Mouse (Mus musculus) spleen, embryonic (tissue): ENCODE measurements around the gene Trp73.

Source experiments
- CTCF ChIA-PET: fragments of 350-600 bp; sonication (Branson Sonifier 250); formaldehyde crosslinking; loops from one replicate; lab custom pipeline; 2022; lab: Charles Lee

Trp73 gene

DNA sequence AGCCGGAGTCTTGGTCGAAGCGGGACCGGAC is at the start of gene Trp73:
Trp73 (minus strand) TSS at position 27 of the 31 bp plus-strand sequence.
- CTCF ChIA-PET: no interaction called here

DNA sequence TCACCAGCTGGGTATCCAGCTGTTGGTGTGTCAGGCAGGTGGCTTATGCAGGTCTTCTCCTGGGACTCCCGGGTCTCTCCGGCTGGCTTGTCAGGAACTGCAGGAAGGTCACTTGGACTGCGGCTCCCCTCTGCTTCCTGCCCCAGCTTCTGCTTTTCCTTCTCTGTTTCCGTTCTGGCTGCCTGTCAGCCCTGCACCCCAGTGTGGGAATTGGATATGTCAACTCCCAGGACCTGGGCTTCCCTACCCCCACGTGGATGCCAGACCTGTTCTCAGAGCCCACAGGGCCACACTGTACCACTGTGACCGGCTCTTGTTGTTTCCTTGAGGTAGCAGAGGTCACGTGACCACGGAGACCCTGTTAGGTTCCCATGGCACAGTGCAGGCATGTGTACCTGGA is 48.9 kb upstream of the Trp73 start:
- CTCF ChIA-PET: no interaction called here

DNA sequence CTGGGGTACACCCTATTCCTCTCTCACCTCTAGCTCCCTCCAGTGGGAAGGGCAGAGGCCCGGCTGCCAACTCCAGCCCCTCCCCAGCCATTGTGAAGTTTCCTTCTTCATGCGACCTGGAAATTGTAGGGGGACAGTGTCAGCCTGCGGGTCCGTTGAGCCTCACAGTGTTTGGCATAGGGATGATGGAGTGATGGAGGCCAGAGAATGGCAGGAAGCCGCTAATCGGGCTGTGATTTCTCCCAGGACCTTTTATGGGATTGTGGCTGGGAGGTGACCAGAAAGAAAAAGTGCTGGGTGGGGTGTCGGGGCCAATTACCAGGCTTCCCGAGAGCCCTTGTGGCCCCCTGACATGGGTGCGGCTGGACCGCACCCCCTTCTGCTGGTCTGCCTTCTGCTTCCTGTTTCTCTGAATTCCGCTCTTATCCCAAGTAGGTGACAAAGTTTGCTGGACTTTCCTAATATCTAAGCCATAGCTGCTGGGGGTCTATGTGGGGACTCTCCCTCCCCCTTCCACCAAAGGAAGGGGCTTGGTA is 46.1 kb upstream of the Trp73 start:
- CTCF ChIA-PET: no interaction called here

DNA sequence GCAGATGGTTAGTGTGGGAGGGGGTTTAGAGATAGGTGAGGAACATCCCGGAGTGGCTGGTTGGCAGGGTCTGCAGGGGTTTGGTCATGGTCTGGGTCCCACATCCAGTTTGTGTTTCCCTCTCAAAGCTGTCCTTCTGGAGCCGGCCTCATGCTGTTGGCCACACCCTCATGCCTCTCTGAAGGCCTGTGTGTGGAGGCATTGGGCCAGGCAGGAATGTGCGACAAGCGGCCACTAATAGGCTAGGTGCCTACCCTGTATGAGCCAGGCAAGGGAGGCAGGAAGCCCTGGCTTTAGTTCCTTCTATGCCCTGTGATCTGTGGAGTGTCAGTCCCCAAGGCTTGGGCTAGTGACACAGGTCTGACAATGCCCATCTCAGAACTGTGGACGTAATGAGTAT is 45.0 kb upstream of the Trp73 start:
- CTCF ChIA-PET: no interaction called here

DNA sequence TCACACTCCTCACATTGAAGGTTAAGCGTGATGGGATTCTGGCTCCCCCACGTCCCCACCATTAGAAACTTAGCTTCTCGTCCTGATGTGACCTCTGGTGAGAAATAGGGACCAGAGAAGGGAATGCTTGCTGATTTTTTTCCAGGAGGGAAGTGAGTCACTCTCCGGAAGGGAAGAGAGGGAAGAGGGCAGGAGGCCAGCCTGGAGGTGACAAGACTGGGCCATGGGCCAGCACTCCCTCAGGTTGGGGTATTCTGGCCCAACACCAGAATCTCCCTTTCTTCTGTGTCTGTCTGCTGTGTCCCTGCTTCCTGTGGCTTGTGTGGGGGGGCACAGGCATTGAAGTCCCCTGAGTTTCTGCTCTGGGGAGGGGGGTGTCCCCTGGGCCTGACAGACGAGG is 43.6 kb upstream of the Trp73 start:
- CTCF ChIA-PET: no interaction called here

DNA sequence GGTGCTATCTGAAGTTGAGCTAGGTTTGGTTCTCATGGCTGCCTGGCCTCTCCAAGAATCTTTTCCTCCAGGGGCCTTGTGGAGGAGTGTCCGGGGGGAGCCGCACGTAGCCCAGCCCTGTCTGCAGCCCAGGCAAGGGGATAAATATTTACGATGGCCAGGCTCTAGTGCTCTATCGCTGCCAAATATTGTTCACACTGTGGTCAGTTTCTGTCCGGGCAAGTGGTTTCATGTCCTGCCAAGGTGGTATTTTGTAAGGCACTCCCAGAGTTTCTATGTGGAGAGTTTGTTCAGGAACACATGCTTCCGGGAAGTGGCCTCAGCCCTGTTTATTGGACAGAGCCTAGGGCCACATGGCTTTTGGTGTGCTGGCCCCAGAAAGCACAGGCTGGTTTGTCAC is 41.0 kb upstream of the Trp73 start:
- CTCF ChIA-PET: no interaction called here

DNA sequence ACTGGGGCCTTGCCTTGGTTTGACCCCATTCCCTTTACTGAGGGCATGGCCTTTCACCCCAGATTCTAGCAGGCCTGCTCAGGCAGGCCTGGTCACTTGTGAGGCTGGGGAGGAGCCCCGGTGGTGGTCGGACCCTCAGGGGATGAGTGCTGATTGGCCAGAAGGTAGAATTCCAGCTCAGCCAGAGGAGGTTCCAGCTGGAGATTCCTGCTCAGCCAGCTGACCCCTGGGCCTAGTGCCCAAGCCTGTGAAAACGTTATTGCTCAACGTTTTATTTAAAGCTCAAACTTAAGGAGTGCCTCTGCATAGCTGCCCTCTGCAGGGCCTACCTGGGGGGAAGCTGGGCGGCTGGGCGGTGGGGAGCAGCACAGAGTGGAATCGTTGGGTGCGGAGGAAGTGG is 37.2 kb upstream of the Trp73 start:
- CTCF ChIA-PET: no interaction called here

DNA sequence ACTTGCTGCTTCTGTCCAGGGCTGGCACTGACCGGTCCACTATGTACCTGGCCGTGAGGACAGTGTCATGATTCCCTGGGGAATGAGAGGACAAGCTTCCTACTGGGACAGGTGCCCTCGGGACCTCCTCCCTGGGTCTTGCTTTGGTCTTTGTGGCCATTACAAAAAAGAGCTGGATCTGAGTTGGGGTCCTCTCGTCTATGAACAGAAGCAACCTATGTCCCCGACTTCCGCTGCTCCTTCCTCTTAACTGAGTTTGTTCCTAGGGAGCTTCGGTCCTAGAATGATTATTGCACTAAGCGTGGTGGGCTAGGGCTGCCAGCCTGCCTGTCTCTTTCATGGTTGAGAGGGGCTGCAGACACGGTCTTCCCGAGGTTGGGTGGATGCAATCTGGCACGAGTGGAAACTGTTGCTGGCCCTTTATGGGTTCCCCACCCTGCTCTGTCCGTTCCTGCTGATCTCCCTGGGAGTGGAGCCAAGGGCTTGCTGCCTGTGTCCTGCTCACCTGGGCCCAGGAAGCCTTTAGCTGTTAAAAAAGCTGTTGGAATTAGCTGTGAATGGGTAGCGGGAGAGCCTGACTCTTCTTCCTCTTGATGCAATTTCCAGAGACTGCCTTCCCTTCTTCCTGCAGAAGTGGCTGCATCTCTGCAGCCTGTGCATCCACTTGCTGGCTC is 32.1 kb upstream of the Trp73 start:
- CTCF ChIA-PET: no interaction called here

DNA sequence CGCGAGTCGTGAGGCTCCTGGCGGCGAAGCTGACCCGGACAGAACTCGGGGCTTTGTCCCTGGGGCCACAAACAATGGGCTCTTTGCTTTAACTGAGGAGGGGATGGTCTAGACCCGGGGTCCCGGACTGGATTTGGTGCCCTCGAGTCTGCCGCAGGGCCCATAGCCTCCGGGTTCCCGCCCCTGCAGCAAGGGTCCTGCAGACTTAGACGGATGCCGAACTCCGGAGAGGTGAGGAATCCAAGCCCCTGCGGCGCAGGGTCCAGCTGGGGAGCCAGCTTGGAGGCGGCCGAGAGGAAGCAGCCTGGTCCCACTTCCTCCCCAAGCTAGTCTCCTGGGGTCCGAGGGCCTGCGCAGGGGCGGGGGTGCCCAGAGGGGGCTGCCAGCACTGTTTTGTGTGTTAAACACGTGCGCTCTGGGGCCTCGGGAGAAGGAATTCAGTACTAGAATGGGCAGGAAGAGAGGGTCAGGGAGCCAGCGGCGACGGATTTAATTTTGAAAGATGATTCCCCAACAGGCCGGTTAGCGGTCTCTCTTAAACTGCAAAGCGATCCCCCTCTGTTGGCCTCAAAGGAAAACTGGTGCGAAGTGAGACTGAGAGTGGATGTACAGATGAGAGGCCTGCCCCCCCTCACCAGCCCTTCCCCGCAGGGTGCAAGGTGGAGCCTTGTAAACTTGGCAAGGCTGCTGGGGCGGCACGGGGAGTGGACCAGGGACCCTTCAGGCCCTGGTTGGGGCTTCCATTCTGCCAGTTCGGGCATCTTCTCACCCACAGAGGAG is 31.3 kb upstream of the Trp73 start:
- CTCF ChIA-PET: no interaction called here

DNA sequence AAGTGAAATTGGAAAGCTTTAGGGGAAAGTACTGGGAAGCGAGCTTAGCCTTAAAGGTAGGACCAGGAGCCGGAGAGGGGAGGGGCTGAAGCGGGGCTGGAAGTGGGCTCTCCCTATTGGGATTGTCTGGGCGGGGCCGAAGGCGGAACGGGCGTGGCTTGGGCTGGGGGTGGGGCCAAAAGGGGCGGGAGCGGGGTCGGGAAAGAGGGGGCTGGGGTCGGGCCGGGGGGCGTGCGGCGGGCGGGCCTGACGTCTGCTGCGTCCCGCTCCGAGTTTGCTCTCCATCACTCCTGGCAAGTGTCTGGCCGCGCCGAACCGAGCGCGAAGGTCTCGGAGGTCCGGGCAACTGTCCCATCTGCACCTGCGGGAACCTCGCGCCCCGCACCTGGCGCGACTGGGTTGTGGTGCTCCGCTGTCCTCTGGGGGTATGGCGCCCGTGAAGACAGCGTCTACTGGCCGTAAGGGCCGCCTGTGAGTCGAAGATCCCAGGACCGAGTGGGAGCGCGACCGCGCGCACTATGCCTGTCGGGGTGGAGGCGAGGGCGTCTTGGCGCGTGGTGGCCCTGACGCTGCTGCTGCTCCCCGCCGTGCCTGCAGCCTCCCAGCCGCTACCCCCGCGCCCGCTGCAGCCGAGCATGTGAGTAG is 30.6 kb upstream of the Trp73 start, which contains the start of gene Megf6:
Megf6 (plus strand) TSS at position 225 of the 645 bp plus-strand sequence.
- CTCF ChIA-PET: no interaction called here

DNA sequence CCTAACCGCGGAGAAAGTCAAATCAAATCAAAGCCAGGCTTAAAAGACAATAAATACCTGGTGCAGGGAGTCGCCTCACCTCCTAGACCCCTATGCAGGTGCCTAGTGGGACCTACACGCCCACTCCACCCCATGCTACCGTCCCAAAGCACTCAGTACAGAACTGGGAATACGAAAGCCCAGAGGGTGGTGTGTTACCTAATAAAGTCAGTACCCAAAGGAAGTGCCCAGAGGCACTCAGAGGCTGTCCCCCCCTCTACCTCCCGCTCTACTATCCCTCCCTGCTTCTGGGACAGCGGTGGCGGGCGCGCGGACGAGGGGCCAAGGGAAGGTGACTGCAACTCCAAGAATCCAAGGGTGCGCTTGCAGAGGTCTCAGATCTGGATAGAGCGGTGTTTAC is 30.0 kb upstream of the Trp73 start:
- CTCF ChIA-PET: no interaction called here

DNA sequence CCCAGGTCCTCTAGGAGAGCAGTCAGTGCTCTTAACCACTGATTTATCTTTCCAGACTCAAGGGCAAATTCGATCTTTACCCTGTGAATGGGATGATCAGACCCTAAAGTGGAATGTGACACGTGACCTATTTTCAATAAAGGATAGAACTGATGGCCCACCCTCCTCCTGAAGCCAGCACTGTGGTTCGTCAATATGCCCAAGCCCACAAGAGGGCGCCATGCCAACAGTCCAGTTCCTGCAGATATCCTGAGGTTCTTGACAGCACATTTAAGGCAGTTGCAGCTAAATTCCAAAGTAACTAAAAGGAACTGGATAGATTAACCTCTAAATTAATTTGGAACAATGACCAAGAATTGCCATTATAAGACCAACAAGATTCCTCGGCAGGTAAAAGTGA is 27.0 kb upstream of the Trp73 start:
- CTCF ChIA-PET: no interaction called here

DNA sequence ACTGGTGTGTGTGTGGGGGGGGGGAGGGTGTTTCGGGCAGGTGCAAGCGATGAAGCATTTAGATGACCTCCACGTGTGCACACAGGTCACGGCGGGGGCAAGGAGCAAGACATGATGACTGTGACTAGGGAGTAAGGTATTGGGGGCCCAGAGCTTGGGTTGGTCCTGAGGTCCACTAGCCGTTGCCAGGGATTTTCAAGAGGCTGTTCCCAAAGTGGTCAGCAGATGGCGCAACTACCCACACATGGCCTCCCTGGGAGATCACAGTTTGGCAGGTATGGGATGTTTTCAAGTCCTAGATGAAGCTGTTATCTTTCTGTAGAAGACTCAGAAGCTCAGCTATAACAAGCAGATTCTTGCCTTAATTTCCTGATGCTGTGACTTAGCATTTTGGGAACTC is 23.3 kb upstream of the Trp73 start:
- CTCF ChIA-PET: interaction anchor here (0.7 kb wide), 1 partner anchor 9 kb away, joined by 3 read pairs; no protein-coding TSS in a partner anchor

DNA sequence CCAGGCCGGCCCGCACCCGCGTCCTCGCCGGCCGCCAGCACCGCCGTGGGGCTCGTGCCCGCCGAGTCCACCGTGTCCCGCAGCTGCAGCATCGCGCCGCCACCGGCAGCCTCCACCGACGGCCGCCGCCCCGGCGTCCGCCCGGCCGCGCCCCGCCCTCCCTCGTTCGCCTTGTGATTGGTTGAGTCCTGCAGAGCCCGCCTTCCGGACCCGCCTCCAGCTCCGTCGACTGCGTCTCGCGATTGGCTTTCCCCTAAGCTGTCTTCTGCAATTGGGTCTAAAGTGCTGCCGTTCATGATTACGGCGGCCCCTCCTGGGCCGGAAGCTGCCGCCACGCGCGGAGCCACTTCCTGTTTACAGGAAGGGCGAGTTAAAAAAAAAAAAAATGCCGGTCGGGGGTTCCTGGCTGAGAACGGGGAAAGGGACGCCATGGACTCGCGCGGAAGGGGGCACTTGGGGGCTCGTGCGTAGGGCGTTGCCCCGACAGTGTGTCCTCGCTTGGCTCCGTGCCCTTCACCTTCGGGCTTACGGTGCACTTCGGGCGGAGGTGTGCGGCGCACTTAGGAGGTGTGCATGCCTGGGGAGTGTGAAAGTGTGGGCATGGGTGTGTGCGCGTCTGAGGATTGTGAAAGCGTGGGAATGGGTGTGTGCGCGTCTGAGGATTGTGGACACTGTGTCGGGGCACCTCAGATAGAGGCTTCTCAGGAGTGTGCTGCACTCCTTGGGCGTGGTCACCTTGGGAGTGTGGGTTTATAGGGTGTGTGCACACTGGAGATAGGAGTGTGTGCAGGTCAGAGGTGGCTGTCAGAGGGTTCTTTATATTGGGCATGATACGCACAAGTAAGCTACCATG is 20.8 kb upstream of the Trp73 start, which contains the start of gene Tprgl:
Tprgl (minus strand) TSS at position 129 of the 853 bp plus-strand sequence.
- CTCF ChIA-PET: interaction anchor here (0.6 to 1.4 kb wide), 3 partner anchors 18 to 1822 kb away, joined by 3 to 4 read pairs (median 3); partner anchors contain the start of gene Chd5

DNA sequence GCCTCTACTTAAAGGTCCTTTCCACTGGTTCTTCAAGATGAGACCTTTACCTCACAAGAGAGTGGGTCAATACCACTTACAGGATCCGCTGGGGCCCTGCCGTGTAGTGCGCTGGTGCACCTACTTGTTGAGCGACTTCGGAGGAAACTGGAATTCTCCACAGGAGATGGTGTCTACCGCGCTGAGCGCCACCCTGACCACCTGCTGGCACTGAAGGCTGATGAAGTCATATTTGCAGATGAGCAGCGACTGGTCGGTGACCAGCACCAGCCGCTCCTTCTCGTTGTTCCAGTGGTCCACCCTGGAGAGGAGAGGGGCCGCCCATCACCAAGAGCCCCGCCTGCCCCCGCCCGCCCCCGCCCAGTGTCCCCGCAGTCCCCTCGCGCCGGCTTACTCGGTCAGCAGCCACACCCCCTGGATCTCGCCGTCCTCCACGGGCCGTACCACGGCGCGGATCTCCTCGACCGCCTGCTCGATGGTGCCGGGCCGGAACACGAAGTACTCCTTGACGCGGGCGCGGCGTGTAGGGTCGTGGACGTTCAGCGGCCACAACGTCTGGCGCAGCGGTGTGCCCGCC is 20.0 kb upstream of the Trp73 start:
- CTCF ChIA-PET: interaction anchor here (1.4 kb wide), 1 partner anchor 17 kb away, joined by 4 read pairs; no protein-coding TSS in a partner anchor

DNA sequence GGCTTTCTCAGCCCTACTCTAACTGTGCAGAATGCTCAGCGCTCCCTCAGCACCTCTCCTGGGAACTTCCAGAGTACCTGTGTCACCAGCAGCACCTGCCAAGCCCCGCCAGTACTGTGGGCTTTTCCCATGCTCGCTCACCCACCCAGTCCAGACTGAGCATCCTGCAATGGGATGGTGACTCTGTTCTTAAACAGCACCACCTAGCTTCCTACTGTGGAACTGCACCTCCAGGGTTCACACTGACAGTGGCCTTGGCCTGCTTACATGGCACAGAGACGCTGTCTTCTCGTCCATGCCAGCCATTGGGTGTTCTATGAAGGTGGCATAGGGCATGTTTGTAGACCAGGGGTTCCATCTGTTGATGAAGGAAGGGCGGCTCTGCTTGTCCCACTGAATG is 19.0 kb upstream of the Trp73 start:
- CTCF ChIA-PET: no interaction called here

DNA sequence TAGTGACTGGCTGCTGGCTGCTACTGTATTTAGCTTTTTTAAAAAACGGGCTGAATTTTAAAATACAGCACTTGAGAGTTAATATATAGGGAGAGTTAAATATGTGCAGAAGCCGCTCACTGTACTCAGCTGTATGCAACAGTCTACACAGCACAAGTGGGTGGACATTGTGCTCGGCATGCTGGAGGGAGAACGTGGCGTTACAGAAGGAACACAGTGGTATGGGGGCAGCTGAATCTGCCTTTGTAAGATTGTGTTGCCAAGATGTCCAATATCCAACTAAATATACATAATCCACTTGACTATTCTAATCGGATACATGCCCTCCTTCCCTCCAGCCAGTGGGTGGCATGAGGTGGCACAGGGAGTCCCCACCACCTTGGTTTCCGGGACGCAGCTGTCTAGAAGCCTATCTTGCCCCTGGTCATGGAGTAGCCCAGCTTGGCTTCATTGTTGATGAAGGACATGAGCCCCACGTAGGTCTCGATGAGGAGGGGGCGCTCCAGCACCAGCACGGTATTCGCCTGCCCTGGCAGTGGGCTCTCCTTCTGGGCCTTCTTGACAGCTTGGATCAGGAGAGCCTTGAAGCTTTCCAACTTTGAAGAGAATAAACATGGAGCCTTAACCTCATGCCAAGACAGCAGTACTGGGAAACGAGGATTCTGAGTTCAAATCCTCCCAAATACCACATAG is 18.1 kb upstream of the Trp73 start:
- CTCF ChIA-PET: no interaction called here

DNA sequence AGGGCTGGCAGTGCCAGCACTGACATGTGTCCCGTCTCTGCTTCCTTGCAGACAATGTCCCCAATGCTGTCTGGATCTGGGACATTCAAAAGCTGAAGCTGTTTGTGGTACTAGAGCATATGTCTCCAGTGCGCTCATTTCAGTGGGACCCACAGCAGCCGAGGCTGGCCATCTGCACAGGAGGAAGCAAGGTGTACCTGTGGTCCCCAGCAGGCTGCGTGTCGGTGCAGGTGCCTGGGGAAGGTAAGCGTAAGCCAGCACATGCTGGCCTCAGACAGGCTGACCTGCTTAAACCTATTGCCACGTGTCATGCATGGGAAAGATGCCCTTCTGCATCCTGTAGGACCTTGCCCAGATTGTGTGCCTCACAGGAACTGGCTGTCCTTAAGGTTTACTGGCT is 16.0 kb upstream of the Trp73 start:
- CTCF ChIA-PET: no interaction called here

DNA sequence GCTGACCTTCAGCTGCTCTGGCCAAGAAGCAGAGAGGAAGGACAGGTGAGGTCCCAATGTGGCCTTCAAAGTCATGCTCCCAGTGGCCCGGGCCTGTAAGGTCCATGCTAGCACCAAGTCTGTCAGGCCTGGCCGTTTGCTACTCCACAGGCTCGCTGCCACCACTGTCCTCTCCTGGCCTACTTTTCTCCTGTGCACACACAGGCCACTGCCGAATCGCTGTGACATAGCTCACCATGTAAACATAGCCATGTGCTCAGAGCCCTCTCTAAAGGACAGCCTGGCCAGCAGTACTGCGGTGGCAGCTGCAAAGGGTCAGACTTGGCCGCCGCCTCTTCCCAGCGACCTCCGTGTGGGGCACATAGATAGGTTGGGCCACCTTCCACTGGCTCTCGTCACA is 14.1 kb upstream of the Trp73 start:
- CTCF ChIA-PET: interaction anchor here (0.9 kb wide), 1 partner anchor 9 kb away, joined by 3 read pairs; no protein-coding TSS in a partner anchor

DNA sequence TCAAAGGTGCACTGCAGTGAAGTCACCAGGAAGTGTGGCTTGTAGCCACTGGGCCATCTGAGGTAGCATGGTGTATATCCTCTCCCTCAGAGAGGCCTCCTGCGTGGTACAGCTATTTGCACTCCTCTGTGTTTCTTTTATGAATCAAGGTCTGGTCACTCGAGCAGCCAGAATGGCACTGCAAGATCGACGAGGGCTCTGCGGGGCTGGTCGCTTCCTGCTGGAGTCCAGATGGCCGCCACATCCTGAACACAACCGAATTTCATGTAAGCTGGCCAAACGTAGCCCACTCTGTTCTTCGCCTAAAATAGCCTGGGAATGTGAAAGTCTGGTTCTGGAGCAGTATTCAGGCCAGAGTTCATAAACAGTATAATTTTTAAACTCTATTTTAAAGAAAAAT is 6.3 kb upstream of the Trp73 start:
- CTCF ChIA-PET: no interaction called here

DNA sequence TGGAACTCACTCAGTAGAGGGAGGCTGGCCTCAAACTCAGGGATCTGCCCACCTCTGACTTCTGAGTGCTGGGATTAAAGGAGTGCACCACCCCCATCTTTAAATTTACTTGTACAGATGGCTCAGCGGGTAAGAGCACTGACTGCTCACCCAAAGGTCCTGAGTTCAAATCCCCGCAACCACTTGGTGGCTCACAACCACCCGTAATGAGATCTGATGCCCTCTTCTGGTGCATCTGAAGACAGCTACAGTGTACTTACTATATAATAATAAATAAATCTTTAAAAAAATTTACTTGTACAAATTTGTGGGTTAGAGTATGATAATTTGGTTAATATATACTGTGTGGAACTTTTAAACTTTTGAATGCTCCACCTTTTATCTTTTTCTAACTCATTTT is 4.7 kb upstream of the Trp73 start:
- CTCF ChIA-PET: interaction anchor here (0.7 kb wide), 1 partner anchor 10 kb away, joined by 4 read pairs; no protein-coding TSS in a partner anchor
